Mouse (Mus musculus) stomach, embryonic 16.5 days (tissue): ENCODE measurements around the gene Mapkapk5. TPM values are rescaled to one million over a fixed set of nuclear protein-coding genes. Genes with fewer than 3 reads are reported as not detected.

Experiments
- ATAC-seq: fragments of 200-750 bp; cut with Nextera tagmentation; 2 replicates; pipeline ENCODE4 v1.8.0; 2017; ENCODE audit warnings: moderate number of reproducible peaks, moderate TSS enrichment; ENCODE audit not compliant: insufficient read depth, low FRiP score
- H3K27ac ChIP-seq: fragments of 300-500 bp; sonication (generic); 2 replicates; pipeline ENCODE4 v1.5.1; 2014; ENCODE audit warnings: low read length
- H3K27me3 ChIP-seq: fragments of 300-500 bp; sonication (generic); 2 replicates; pipeline ENCODE4 v1.6.1; 2014; ENCODE audit warnings: low read length, control low read depth, mixed read lengths; ENCODE audit not compliant: control insufficient read depth, insufficient read depth
- H3K36me3 ChIP-seq: fragments of 300-500 bp; sonication (generic); 2 replicates; pipeline ENCODE4 v1.6.1; 2014; ENCODE audit warnings: low read length; ENCODE audit not compliant: control insufficient read depth, insufficient read depth
- H3K4me1 ChIP-seq: fragments of 300-500 bp; sonication (generic); 2 replicates; pipeline ENCODE4 v1.6.1; 2014; ENCODE audit warnings: low read length, control low read depth, mixed read lengths; ENCODE audit not compliant: control insufficient read depth, insufficient read depth
- H3K4me2 ChIP-seq: fragments of 300-500 bp; sonication (generic); 2 replicates; pipeline ENCODE4 v1.6.1; 2014; ENCODE audit warnings: low read depth, low read length, mixed read lengths
- H3K4me3 ChIP-seq: fragments of 300-500 bp; sonication (generic); replicated peaks from 2 replicates; pipeline ENCODE4 v1.5.1; 2014; ENCODE audit warnings: mild to moderate bottlenecking, low read length
- H3K9ac ChIP-seq: fragments of 300-500 bp; sonication (generic); 2 replicates; pipeline ENCODE4 v1.6.1; 2014; ENCODE audit warnings: low read length
- H3K9me3 ChIP-seq: fragments of 300-500 bp; sonication (generic); replicated peaks from 2 replicates; pipeline ENCODE4 v1.6.1; 2016; ENCODE audit warnings: low read length, control low read depth; ENCODE audit not compliant: control insufficient read depth
- WGBS: fragments of 180-500 bp; shearing (Covaris S2); extraction: QIAGEN DNeasy Blood & Tissue Kit; methylation state at CpG from one replicate; pipeline ENCODE4 v1.1.7; 2014; 5-methylcytosine and 5-hydroxymethylcytosine counted together
- polyA plus RNA-seq: library from polyadenylated mRNA; unstranded; fragments of >200 nt; fragmentation: Nextera tagmentation; extraction: Ambion mirVana; gene quantifications from 2 replicates; pipeline ENCODE4 v1.2.1, GENCODE M21; 2015

The Mapkapk5 gene
- polyA plus RNA-seq, 1 experiment from 2014 or later, result 44.3 TPM

GRCm38 (mm10) chr5:121543370-121543769 lies 2.3 kb downstream of the Mapkapk5 start:
- H3K4me3 ChIP-seq, result no peak overlapping the region
- ATAC-seq, result no peak
- no peak overlapping the region for H3K4me2 ChIP-seq
- peaks cover 16% of the 10 kb centered on the region for H3K4me1 ChIP-seq
- no peaks in the 10 kb centered on the region for H3K9me3 ChIP-seq
- H3K36me3 ChIP-seq, result no peaks in the 10 kb centered on the region
- no peaks in the 10 kb centered on the region for H3K27me3 ChIP-seq
- no peak overlapping the region for H3K9ac ChIP-seq
- WGBS, result 75% methylated on average over 3 of the region's 3 CpGs
- no peak overlapping the region for H3K27ac ChIP-seq

GRCm38 (mm10) chr5:121541235-121541634 lies 4.5 kb downstream of the Mapkapk5 start:
- Histone ChIP-seq H3K4me2 (no peak overlapping the region), H3K9me3 (no peaks in the 10 kb centered on the region), H3K9ac (no peak overlapping the region), H3K27ac (no peak overlapping the region), H3K4me1 (peaks cover 10% of the 10 kb centered on the region), H3K27me3 (no peaks in the 10 kb centered on the region), H3K36me3 (no peaks in the 10 kb centered on the region), H3K4me3 (no peak overlapping the region)
- 82% methylated on average over 7 of the region's 7 CpGs for WGBS
- ATAC-seq, result no peak

GRCm38 (mm10) chr5:121540066-121540465 lies 5.6 kb downstream of the Mapkapk5 start:
- H3K9ac ChIP-seq, result no peak overlapping the region
- H3K27ac ChIP-seq, result no peak overlapping the region
- H3K4me2 ChIP-seq, result no peak overlapping the region
- no peak for ATAC-seq
- peaks cover 6% of the 10 kb centered on the region; the same call in 1 of the 2 replicates for H3K36me3 ChIP-seq
- 89% methylated on average over 5 of the region's 5 CpGs for WGBS
- H3K4me1 ChIP-seq, result peaks cover 10% of the 10 kb centered on the region
- H3K4me3 ChIP-seq, result no peak overlapping the region
- no peaks in the 10 kb centered on the region for H3K9me3 ChIP-seq
- H3K27me3 ChIP-seq, result no peaks in the 10 kb centered on the region

GRCm38 (mm10) chr5:121537588-121537987 lies 8.1 kb downstream of the Mapkapk5 start:
- Histone ChIP-seq H3K9ac (no peak overlapping the region), H3K4me3 (no peak overlapping the region), H3K36me3 (peaks cover 22% of the 10 kb centered on the region), H3K27ac (no peak overlapping the region), H3K27me3 (no peaks in the 10 kb centered on the region), H3K4me1 (no peaks in the 10 kb centered on the region), H3K9me3 (no peaks in the 10 kb centered on the region), H3K4me2 (no peak overlapping the region)
- WGBS, result 76% methylated on average over 2 of the region's 2 CpGs
- ATAC-seq, result no peak

- peaks cover 27% of the 10 kb centered on the region for H3K36me3 ChIP-seq
- 71% methylated on average over 7 of the region's 7 CpGs for WGBS
- H3K4me2 ChIP-seq, result no peak overlapping the region
- no peaks in the 10 kb centered on the region for H3K27me3 ChIP-seq
- H3K9ac ChIP-seq, result no peak overlapping the region
- H3K9me3 ChIP-seq, result no peaks in the 10 kb centered on the region
- no peak overlapping the region for H3K27ac ChIP-seq
- H3K4me3 ChIP-seq, result no peak overlapping the region
- ATAC-seq, result no peak
- no peaks in the 10 kb centered on the region for H3K4me1 ChIP-seq
These were observed 8.7 kb downstream of the Mapkapk5 start for GRCm38 (mm10) chr5:121536921-121537555.

GRCm38 (mm10) chr5:121535116-121535515 lies 10.6 kb downstream of the Mapkapk5 start:
- no peak for ATAC-seq
- H3K9ac ChIP-seq, result no peak overlapping the region
- H3K27me3 ChIP-seq, result no peaks in the 10 kb centered on the region
- no peaks in the 10 kb centered on the region for H3K9me3 ChIP-seq
- no peak overlapping the region for H3K4me2 ChIP-seq
- H3K4me3 ChIP-seq, result no peak overlapping the region
- 86% methylated on average over 3 of the region's 3 CpGs for WGBS
- H3K36me3 ChIP-seq, result peaks cover 40% of the 10 kb centered on the region
- no peaks in the 10 kb centered on the region for H3K4me1 ChIP-seq
- H3K27ac ChIP-seq, result no peak overlapping the region

- no peaks in the 10 kb centered on the region for H3K27me3 ChIP-seq
- H3K4me1 ChIP-seq, result no peaks in the 10 kb centered on the region
- H3K4me3 ChIP-seq, result no peak overlapping the region
- H3K4me2 ChIP-seq, result no peak overlapping the region
- peaks cover 43% of the 10 kb centered on the region for H3K36me3 ChIP-seq
- no peak for ATAC-seq
- WGBS, result 91% methylated on average over 5 of the region's 5 CpGs
- no peak overlapping the region for H3K27ac ChIP-seq
- no peak overlapping the region for H3K9ac ChIP-seq
- no peaks in the 10 kb centered on the region for H3K9me3 ChIP-seq
These were observed 11.2 kb downstream of the Mapkapk5 start for GRCm38 (mm10) chr5:121534521-121534920.

- Histone ChIP-seq H3K4me3 (no peak overlapping the region), H3K36me3 (peaks cover 60% of the 10 kb centered on the region), H3K27ac (no peak overlapping the region), H3K27me3 (no peaks in the 10 kb centered on the region), H3K4me1 (no peaks in the 10 kb centered on the region), H3K9me3 (no peaks in the 10 kb centered on the region), H3K9ac (no peak overlapping the region), H3K4me2 (no peak overlapping the region)
- 74% methylated on average over 8 of the region's 8 CpGs for whole genome bisulfite sequencing
- no peak for ATAC-seq
These were observed 18.7 kb downstream of the Mapkapk5 start for GRCm38 (mm10) chr5:121526961-121527360.

- ATAC-seq, result no peak
- Histone ChIP-seq H3K9me3 (no peaks in the 10 kb centered on the region), H3K4me1 (no peaks in the 10 kb centered on the region), H3K4me2 (no peak overlapping the region), H3K27ac (no peak overlapping the region), H3K4me3 (no peak overlapping the region), H3K36me3 (peaks cover 57% of the 10 kb centered on the region), H3K27me3 (no peaks in the 10 kb centered on the region), H3K9ac (no peak overlapping the region)
- 85% methylated on average over 7 of the region's 7 CpGs for WGBS
These were observed 19.2 kb downstream of the Mapkapk5 start for GRCm38 (mm10) chr5:121526526-121526925.
